Mouse (Mus musculus) right cerebral cortex, postnatal 4 days (tissue): ENCODE measurements around the gene Pla2g16.

Source experiments
- DNase-seq: peaks from one replicate; pipeline ENCODE4 v3.0.0-alpha.2; 2022

Gene Pla2g16

DNA sequence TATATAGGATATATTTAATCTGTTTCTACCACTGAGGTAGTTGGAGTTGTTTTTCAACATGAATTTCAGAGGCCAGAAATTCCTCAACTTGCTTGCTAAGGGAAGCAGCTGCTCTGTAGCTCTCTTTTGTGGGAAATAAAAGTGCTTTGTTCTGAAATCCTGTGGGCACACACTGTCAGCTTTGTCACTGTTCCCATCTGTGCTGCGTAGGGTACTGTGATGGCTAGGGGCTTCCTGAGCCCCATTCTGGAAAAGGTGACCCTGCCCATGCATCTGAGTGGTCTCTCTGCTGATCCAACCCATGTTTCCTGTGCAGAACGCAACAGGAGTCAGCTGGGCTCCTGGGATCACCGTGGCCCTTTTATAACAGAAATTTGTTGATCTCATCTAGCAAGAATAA, 9.6 kb downstream of the Pla2g16 start:
- DNase-seq = no peak

DNA sequence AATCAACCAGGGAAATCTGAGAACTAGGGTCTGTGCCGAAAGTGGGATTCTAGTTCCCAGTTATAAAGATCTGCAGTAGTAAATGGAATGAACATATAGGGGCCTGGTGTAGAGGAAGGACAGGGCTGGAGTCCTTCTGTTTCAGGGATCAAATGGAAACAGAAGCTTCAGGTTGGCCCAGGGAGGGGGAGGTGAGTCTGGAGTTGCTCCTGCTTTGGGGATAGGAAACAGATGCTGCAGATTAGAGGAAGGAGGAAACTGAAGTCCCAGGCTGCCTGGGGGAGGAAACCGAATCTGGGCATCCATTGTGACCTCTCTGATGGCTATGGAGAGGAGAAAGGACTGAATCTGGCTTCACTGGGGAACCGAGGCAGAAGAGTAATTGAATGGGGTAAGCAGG, 11.1 kb downstream of the Pla2g16 start:
- DNase-seq = no peak

DNA sequence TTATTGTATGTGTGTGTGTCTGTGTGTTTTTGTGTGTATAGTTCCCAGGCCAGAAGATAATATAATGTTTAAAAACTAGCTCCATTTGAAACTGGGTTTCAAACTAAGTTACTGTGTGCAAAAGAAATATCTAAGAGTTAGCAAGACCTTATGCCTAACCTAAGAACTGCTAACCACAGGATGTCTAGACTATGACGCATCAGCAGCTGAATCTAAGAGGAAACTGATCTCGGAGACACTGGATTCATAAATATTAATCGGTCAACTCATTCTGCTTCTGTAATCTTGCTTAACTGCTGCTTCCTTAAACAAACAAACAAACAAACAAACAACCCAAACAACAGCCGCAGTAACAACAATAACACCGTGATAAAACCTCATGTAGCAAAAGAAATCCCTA, 12.4 kb downstream of the Pla2g16 start:
- no peak for DNase-seq

DNA sequence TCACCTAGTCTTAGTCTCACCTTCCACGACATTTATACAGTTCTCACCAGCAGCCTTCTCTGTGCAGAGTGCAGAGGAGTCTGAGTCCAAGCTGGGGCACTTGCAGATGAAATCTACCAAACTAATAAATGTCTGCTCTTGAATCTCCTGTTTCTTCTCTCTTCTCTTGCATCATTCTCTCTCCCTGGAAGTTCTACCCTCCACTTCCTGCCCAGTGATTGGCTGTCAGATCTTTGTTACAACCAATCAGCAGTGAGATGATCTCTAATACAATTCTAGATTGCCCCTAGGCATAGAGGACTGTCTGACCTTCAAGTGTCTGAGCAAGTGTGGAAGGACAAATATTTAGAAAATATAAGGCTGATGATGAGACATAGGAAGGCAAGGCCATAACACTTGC, 18.9 kb downstream of the Pla2g16 start:
- no peak for DNase-seq

DNA sequence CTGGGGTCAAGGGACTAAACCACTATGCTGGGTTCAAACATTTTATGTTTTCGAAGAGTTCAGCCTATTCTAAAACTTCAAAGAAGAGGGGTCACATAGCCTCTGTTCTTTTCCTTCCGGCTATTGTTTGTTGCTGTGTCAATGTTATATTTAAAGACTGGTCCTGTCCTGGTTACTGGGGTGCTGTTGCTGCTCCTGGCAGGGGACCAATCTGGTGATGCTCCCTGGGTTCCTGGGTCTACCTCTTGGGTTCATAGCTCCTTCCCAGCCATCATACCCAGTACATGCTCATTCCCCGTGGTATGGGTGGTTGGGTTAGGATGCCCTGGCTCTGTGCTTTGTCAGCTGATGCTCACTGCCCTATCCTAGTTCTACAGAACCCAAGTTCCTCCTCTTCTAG, 20.5 kb downstream of the Pla2g16 start:
- no peak for DNase-seq

DNA sequence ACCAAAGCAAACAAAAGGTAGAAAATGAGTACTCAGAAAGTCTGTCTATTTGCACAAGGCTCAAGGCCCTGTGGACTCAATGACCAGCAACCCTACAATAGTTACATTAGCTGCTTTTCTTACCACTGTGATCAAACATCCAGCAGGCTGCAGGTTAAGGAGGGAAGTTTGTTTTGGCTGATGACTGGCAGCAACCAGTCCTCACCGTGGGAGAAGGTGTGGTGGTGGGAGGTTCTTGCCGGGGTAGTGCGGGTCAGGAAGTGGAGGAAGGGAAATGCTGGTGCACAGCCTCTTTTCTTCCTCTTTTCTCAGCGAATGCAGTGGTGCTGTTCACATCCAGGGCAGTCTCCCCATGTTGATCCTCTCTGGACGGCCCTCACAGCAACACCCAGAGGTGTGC, 23.8 kb downstream of the Pla2g16 start:
- no peak for DNase-seq

DNA sequence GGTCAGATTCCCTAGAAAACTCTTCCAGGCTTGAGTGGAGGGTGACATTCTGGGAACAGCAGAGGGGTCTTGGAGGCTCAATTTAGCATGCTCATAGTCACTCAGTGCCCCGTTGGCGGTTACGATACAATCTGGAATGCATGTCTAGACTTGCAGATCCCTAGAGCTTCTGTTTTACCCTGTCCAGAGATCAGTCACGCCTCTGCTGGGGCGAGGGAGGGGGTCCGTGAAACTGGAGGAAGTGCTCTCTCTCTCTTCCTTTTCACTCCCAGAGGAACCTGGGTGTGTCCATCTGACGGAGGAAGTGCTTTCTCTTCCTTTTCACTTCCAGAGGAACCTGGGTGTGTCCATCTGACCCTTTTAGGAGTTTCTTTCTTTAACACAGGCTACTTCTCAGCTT, 25.8 kb downstream of the Pla2g16 start:
- no peak for DNase-seq

DNA sequence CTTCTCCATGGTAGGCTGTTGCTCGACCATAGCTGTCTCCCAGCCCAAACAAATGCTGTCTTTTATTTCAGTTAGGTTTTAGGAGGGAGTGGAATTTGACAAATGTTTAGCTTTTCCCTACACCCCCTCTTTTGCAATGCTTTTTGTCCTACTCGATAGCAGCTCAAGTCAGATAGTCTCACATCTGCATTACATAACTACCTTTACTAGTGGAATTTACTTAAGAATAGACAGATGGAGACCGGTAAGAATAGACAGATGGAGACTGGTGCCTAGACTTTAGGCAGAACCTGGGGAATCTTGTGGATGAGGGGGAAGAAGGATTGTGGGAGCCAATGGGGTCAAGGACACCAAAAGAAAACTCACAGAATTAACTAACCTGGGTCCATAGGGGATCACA, 26.3 kb downstream of the Pla2g16 start:
- DNase-seq = no peak

DNA sequence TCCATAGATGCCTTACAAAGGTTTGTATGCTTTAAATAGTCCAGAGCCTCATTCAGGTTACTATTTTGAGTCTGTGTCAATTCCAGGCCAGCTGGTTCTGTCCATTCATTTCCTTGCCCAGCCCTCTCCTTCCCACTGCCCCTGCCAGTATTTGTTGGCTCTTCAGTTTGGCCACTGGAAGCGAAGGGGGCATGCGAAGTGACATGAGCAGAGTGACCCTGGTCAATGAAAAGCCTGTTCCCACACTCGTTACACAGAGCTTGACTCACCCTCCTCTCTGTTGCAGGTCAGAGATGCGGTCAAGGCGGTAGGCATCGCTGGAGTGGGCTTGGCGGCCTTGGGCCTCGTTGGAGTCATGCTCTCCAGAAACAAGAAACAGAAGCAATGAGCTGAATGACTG, 28.0 kb downstream of the Pla2g16 start:
- no peak for DNase-seq

DNA sequence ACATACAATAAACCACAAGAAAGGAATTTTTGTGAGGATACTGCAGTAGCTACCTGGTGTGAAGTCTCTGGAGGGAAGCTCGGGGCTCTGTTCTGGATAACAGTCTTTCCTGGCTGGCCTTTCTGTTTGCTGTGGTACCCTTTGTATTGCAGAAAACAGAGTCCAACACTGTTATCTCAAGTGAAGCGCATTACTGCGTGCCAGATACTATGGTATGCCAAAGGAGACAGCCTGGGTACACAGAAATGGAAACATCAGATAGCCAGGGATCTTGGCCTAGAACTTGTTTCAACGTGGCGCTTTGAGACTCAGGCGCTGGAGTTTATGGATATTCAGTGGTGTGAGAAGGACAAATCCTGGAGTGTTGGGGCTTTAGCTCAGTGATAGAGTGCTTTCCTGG, 28.5 kb downstream of the Pla2g16 start:
- DNase-seq = no peak

DNA sequence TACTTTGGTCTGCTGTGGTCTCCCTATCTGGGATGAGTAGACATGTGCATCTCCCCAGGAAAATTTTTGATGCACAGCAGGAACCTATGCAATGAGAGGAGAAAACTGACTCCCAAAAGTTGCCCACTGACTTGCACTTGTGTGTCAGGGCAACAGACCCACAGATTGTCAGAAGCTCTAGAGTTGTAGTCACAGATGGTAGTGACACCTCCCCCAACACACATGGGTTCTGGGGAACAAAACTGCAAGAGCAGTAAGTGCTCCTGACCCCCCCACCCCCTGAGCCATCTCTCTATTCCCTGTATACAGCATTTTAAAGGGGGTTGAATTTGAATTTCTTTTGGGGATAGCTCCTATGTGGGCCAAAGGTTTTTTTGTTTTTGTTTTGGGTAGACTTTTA, 33.5 kb downstream of the Pla2g16 start:
- DNase-seq = no peak

DNA sequence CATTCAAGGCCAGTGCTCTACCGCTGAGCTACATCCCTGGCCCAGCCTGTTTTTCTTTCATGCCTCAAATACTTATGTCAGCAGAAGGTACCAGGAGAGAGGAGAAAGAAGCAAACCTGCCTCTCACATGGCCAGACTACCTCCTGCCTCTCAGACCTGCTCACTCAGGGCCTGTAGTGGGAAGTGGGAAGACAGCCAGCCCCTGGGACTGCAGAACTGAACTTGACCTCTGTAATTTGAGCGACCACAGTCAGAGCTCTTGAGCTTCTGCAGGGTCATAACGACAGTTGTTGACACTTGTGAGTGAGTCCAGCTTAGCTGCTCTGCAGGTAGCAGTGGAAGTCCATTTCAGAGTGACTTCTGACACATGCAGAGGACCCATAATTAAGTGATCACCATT, 34.8 kb downstream of the Pla2g16 start:
- no peak for DNase-seq

DNA sequence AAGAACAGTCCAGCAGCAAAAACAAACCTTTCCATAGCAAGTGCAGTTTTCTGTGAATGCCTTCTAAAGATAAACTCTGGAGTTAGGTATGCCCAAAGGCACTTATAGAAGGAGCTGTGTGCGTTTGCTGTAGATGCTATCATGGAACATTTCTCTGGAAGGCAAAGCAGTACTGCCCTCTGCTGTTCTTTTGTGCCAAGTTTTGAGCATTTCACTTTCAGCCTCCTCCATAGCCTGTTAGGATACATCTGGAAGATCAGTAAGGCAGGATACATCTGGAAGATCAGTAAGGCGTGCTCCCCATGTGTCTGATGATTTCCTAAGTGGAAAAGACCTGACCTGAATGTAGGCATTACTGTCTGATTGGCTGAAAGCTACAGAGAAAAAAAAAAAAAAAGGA, 38.3 kb downstream of the Pla2g16 start:
- no peak for DNase-seq

DNA sequence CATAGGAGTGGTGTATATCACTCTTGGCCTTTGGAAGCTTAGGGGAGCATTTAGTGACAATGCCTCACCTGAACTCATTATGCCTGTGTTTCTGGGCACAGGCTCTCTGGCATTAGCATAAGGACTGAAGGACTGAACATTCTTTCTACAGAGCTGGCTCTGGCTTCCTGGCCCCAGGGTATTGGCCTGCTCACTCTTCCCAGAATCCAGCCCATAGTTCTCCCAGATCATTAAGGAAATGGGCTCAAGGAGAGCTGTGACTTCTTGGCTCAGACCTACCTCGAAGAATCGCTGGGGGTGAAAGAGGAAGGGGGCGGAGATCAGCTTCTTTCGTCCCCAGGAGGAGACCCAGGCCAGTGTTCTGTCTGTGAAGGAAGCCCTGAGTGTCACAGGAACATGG, 41.2 kb downstream of the Pla2g16 start:
- DNase-seq = no peak

DNA sequence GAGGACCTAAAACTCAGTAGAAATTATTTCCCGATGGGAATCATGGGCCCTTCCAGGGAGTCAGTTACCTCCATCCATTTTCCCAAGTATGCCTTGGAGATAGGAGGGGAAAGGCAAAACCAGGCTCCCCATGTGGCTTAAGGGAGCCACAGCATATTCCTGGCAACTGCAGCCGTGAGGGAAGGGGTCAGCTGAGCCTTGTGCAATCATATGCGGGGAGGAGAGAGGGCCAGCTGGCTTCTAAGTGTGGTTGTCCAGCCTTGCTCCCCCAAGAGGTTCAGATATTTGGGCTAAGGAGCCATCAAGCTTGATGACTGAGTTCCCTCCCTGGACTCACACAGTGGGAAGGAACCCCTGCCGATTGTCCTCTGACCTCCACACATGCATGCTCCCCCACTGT, 44.3 kb downstream of the Pla2g16 start:
- no peak for DNase-seq

DNA sequence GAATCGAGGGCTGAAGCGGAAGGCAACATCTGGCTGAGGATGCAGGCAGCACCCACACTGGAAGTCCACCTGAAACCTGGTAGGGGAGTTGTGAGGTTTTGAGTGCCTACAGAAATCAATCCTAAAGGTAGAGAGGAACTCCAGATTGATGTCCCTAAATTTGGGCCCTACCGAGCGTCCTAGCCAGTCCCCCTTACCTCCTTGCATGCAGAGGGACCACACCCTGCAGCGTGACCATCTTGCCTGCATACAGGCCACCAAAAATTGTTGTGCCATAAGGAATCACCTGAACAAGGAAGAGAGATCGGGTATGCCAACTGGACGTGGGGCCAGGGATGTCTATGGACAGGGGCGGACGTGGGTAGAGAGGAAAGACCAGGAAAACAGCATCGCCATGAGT, 46.8 kb downstream of the Pla2g16 start:
- DNase-seq = no peak

DNA sequence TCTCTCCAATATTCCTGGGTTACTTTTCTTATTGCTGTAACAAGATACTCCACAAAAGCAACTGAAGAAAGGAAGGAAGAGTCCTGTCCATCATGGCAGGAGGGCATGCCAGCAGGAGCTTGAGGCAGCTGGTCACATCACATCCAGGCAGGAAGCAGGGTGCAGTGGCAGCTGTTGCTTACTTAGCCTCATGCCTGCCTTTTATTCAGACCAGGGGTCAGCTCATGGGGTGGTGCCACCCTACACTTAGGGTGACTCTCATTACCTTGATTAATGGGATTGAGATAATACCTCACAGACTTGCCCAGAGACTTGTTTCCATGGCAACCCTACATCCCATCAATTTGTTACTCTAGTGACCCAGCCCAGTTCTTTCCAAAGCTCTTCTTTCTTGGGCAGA, 47.8 kb downstream of the Pla2g16 start:
- no peak for DNase-seq

DNA sequence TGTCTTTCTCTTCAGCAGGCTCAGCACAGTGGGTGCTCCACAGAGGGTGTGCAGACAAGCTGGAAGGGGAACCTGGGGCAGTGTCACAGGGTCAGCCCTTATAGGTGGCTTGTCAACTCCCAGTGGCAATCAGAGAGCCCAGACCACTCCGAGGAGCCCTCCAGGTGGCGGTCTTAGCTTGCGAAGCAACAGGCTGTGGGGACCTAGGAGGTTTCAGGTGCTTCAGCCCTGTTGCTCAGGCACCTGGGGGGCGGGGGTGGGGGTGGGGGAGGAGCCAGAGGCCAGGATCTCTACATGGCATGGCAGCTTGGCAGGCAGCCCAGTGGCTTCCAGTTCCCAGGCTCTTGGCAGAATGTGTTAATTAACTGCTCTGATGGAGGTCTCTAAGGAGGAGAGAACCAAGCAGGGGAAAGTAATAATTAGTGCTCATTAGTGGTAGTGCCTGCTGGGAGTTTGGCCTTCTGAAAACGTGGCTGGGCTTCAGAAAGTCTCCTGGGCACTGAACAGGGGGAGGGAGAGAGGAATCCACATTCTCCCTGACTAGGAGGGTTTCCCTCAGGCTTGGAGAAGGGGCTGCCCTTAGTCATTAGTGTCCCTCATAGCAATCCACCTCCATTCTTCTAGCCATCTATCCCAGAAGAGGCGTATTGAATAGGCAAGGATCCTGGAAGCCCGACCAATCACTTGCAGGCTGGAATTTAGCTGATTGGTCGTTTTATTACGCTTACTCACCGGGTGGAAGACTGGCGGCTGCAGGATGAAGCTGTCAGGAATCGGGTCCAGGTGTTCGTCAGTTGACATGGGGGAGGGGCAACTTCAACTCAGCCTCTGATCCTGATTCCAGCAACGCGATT, 48.9 kb downstream of the Pla2g16 start:
- peak; percentile 78 for DNase-seq

DNA sequence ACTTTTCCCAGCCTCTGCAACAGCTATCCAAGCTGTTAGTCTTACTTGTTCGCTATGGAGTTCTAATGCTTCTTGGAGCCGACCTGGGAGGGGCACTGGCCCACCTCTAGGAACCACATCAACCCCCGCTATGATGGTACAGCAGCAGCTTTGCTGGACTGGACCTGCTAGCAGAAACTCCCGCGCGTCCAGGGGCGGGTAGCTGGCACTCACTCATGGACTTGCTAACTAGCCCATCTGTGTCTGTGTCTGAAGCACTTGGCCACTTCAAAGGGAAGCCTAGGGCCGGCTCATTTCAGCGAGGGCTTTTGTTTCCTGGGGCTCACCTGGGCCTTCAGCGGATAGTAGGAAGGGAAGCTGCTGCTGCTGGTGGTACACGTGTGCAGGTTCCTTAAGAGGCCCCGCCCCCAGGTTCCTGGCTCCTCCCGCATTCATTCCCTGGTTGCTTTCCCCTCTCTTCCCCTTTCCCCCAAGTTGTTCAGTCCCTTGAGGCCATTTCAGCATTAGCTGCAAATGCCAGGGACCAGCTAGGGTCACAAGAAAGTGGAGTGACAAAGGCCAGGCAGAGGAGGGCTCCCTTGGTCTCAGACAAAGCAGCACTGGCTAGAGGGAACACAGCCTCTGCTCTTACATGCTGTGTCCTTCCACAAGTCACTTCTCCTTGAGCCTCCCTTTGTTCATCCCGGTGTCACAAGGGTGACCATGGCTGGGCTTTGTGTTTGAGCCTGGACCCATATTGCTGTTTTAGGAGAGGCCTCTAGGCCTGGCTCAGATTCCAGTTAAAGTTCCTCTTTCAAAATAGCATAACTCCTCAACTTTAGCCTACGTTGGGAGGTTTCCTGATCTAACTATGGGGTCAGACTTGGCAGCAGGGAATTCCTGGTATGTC, 49.8 kb downstream of the Pla2g16 start, which contains the start of gene Lgals12:
Gene Lgals12, minus strand, starts transcription at position 393 of the 889 bp plus-strand sequence.
- DNase-seq = peak; percentile 39

DNA sequence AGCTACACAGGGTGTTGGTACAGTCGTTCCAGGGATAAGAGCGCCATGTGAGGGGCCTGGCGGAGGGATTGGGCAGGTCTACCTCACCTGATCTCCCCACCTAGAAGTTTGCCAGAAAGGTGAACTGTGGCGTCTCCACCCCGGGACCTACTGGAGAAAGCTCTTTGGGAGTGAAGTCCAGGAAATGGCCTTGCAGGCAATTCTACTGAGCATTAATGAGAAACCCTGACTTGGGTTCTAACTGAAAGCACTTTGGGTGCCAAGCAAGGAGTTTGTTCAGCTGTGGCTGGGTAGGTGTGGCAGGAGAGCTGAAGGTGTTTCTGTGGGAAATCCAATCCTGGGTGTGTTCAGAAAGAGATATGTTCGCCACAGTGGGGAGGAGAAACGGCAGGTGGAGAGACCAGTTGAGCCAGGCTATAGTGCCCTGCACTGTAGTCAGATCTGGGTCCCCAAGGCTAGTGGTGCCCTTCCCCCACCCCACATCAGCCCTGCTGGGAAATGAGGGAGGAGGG, 50.5 kb downstream of the Pla2g16 start:
- DNase-seq = no peak

DNA sequence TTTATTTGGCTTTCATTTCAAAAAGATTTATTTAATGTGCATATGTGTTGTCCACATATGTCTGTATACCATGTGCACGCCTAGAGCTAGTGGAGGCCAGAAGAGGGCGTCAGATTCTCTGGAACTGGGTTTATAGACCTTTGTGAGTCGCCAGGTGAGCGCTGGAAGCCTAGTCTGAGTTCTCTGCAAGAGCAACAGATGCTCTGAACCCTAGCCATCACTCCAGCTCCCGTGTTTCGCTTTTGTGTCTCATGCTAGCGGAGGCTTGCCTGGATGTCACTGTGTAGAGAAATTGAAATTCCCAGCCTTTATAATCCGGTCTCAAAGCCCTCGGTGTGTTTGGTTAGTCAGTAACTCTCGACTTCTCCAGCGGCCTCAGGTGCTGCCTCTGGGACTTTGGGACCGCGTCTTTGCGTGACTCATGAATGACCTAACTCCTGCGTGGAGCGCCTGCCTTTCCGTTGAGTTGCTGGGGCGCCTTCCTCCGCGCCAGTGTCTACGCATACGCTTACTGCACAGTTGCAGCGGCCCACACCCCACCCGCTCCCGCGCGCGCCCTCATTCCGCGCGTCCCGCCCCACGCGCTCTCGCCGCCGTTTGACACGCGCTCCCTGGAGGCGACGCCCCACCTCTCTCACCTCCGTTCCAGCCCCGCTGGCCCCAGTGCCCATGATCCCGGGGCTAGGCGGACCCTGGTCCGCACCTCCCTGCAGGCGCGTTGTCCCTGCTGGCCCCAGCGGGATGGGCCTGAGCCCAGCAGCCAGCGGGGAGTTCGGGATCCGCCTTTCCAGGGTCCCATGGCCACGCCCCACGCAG, 54.9 kb downstream of the Pla2g16 start, which contains the start of gene Hrasls5:
Gene Hrasls5, plus strand, starts transcription at position 600 of the 816 bp plus-strand sequence.
- DNase-seq = peak; percentile 57

DNA sequence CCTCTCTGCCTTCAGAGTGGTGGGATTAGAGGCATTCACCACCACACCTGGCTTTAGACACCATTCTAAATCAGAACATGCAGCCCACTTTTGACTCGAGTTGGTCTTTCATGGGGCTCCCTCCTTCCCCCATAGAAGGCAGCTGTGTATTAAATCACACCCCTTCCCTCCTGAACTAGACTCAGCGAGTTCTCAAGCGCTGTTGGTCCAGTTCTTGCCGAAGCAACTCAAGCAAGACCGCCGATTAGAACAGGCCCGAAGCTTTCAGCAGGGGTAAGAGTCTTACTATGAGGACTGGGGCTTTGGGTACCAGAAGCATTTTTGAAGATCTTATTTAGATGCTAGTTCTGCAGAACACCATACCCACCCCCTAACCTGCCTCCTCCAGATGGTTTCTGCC, 55.9 kb downstream of the Pla2g16 start:
- no peak for DNase-seq
